Mouse (Mus musculus): ENCODE data around the gene H2-Ob. TPM values are rescaled to one million over a fixed set of nuclear protein-coding genes. Genes with fewer than 3 reads are reported as not detected.

The H2-Ob gene
- polyA plus RNA-seq, 1 experiment, result not detected

- TF ChIP-seq CTCF (IDR thresholded peaks at IDR 0.05; ENCODE audit: insufficient read depth, low read depth, low read length), result no peak
- Histone ChIP-seq H3K27ac (ENCODE audit: insufficient read depth, low read depth, low read length) (no peak overlapping the region), H3K4me1 (ENCODE audit: control insufficient read depth, insufficient read depth, low read length) (peaks cover 19% of the 10 kb centered on the region), H3K4me3 (ENCODE audit: insufficient read depth, low read depth, low read length) (peak overlapping the region; percentile 47)
- 1% methylated on average over 93 of the region's 93 CpGs for WGBS
Measured at GRCm38 (mm10) chr17:34264452-34265351, 26.0 kb downstream of the H2-Ob start.

- H3K4me3 ChIP-seq (ENCODE audit: insufficient read depth, low read depth, low read length), result no peak overlapping the region
- TF ChIP-seq POLR2A (IDR thresholded peaks at IDR 0.05; ENCODE audit: insufficient read depth, low read depth, low read length) (no peak), CTCF (IDR thresholded peaks at IDR 0.05; ENCODE audit: insufficient read depth, low read depth, low read length) (no peak)
- 81% methylated on average over 2 of the region's 2 CpGs for WGBS
- peaks cover 17% of the 10 kb centered on the region for H3K4me1 ChIP-seq (ENCODE audit: control insufficient read depth, insufficient read depth, low read length)
- H3K27ac ChIP-seq (ENCODE audit: insufficient read depth, low read depth, low read length), result no peak overlapping the region
Measured at GRCm38 (mm10) chr17:34268262-34268661, 29.6 kb downstream of the H2-Ob start.

- no peak overlapping the region for H3K4me3 ChIP-seq (ENCODE audit: insufficient read depth, low read depth, low read length)
- TF ChIP-seq POLR2A (IDR thresholded peaks at IDR 0.05; ENCODE audit: insufficient read depth, low read depth, low read length) (no peak), CTCF (IDR thresholded peaks at IDR 0.05; ENCODE audit: insufficient read depth, low read depth, low read length) (no peak)
- WGBS, result 94% methylated on average over 2 of the region's 2 CpGs
- H3K4me1 ChIP-seq (ENCODE audit: control insufficient read depth, insufficient read depth, low read length), result peaks cover 12% of the 10 kb centered on the region
- H3K27ac ChIP-seq (ENCODE audit: insufficient read depth, low read depth, low read length), result no peak overlapping the region
Measured at GRCm38 (mm10) chr17:34268748-34269147, 30.0 kb downstream of the H2-Ob start.

GRCm38 (mm10) chr17:34269817-34270216 is 31.1 kb downstream of the H2-Ob start:
- no peak overlapping the region for H3K27ac ChIP-seq (ENCODE audit: insufficient read depth, low read depth, low read length)
- H3K4me3 ChIP-seq (ENCODE audit: insufficient read depth, low read depth, low read length), result no peak overlapping the region
- 81% methylated on average over 4 of the region's 4 CpGs for WGBS
- TF ChIP-seq CTCF (IDR thresholded peaks at IDR 0.05; ENCODE audit: insufficient read depth, low read depth, low read length) (no peak), POLR2A (IDR thresholded peaks at IDR 0.05; ENCODE audit: insufficient read depth, low read depth, low read length) (no peak)
- H3K4me1 ChIP-seq (ENCODE audit: control insufficient read depth, insufficient read depth, low read length), result peaks cover 4% of the 10 kb centered on the region

- TF ChIP-seq POLR2A (IDR thresholded peaks at IDR 0.05; ENCODE audit: insufficient read depth, low read depth, low read length) (no peak), CTCF (IDR thresholded peaks at IDR 0.05; ENCODE audit: insufficient read depth, low read depth, low read length) (no peak)
- WGBS, result 82% methylated on average over 2 of the region's 2 CpGs
- Histone ChIP-seq H3K27ac (ENCODE audit: insufficient read depth, low read depth, low read length) (no peak overlapping the region), H3K4me3 (ENCODE audit: insufficient read depth, low read depth, low read length) (no peak overlapping the region), H3K4me1 (ENCODE audit: control insufficient read depth, insufficient read depth, low read length) (peaks cover under 1% of the 10 kb centered on the region; the same call in 1 of the 2 replicates)
Measured at GRCm38 (mm10) chr17:34270230-34270629, 31.5 kb downstream of the H2-Ob start.

GRCm38 (mm10) chr17:34270940-34271339 is 32.2 kb downstream of the H2-Ob start:
- no peak for TF ChIP-seq CTCF (IDR thresholded peaks at IDR 0.05; ENCODE audit: insufficient read depth, low read depth, low read length)
- TF ChIP-seq POLR2A (IDR thresholded peaks at IDR 0.05; ENCODE audit: insufficient read depth, low read depth, low read length), result no peak
- WGBS, result 74% methylated on average over 2 of the region's 2 CpGs
- no peak overlapping the region for H3K27ac ChIP-seq (ENCODE audit: insufficient read depth, low read depth, low read length)
- H3K4me3 ChIP-seq (ENCODE audit: insufficient read depth, low read depth, low read length), result no peak overlapping the region
- no peaks in the 10 kb centered on the region for H3K4me1 ChIP-seq (ENCODE audit: control insufficient read depth, insufficient read depth, low read length)

- H3K4me1 ChIP-seq (ENCODE audit: control insufficient read depth, insufficient read depth, low read length), result no peaks in the 10 kb centered on the region
- H3K4me3 ChIP-seq (ENCODE audit: insufficient read depth, low read depth, low read length), result no peak overlapping the region
- H3K27ac ChIP-seq (ENCODE audit: insufficient read depth, low read depth, low read length), result no peak overlapping the region
- TF ChIP-seq CTCF (IDR thresholded peaks at IDR 0.05; ENCODE audit: insufficient read depth, low read depth, low read length), result no peak
- no peak for TF ChIP-seq POLR2A (IDR thresholded peaks at IDR 0.05; ENCODE audit: insufficient read depth, low read depth, low read length)
- WGBS, result 97% methylated on average over 1 of the region's 1 CpGs
Measured at GRCm38 (mm10) chr17:34272102-34272501, 33.4 kb downstream of the H2-Ob start.

GRCm38 (mm10) chr17:34280499-34281038 is 41.9 kb downstream of the H2-Ob start:
- Histone ChIP-seq H3K27ac (ENCODE audit: insufficient read depth, low read depth, low read length) (no peak overlapping the region), H3K4me1 (ENCODE audit: control insufficient read depth, insufficient read depth, low read length) (no peaks in the 10 kb centered on the region), H3K4me3 (ENCODE audit: insufficient read depth, low read depth, low read length) (no peak overlapping the region)
- WGBS, result 78% methylated on average over 1 of the region's 1 CpGs
- TF ChIP-seq CTCF (IDR thresholded peaks at IDR 0.05; ENCODE audit: insufficient read depth, low read depth, low read length), result no peak
- no peak for TF ChIP-seq POLR2A (IDR thresholded peaks at IDR 0.05; ENCODE audit: insufficient read depth, low read depth, low read length)

- 78% methylated on average over 1 of the region's 1 CpGs for WGBS
- Histone ChIP-seq H3K4me1 (ENCODE audit: control insufficient read depth, insufficient read depth, low read length) (no peaks in the 10 kb centered on the region), H3K4me3 (ENCODE audit: insufficient read depth, low read depth, low read length) (no peak overlapping the region), H3K27ac (ENCODE audit: insufficient read depth, low read depth, low read length) (no peak overlapping the region)
- no peak for TF ChIP-seq CTCF (IDR thresholded peaks at IDR 0.05; ENCODE audit: insufficient read depth, low read depth, low read length)
Measured at GRCm38 (mm10) chr17:34281836-34282235, 43.1 kb downstream of the H2-Ob start.

Measured in olfactory bulb, adult 2 months (tissue).